Mouse (Mus musculus) hindbrain, embryonic 11.5 days (tissue): Measurements from ENCODE around the gene Shisa5. TPM values are rescaled to one million over a fixed set of nuclear protein-coding genes. Genes with fewer than 3 reads are reported as not detected.

Experiments used
- ATAC-seq: fragments of 200-750 bp; cut with Nextera tagmentation; 2 replicates; pipeline ENCODE4 v1.8.0; 2017; ENCODE audit warnings: mild to moderate bottlenecking, moderate TSS enrichment, moderate library complexity; ENCODE audit not compliant: low FRiP score
- DNase-seq: peaks from one replicate; pipeline ENCODE4 v3.0.0-alpha.2; 2015; ENCODE audit warnings: low spot score
- H3K27ac ChIP-seq: fragments of 300-500 bp; sonication (generic); 2 replicates; pipeline ENCODE4 v1.5.1; 2014; ENCODE audit warnings: mild to moderate bottlenecking, low read depth, low read length
- H3K27me3 ChIP-seq: fragments of 300-500 bp; sonication (generic); 2 replicates; pipeline ENCODE4 v1.6.1; 2014; ENCODE audit warnings: mild to moderate bottlenecking, low read length, moderate library complexity, mixed read lengths; ENCODE audit not compliant: control insufficient read depth, insufficient read depth
- H3K36me3 ChIP-seq: fragments of 300-500 bp; sonication (generic); 2 replicates; pipeline ENCODE4 v1.6.1; 2014; ENCODE audit warnings: mild to moderate bottlenecking, low read length, moderate library complexity, mixed read lengths; ENCODE audit not compliant: control insufficient read depth, insufficient read depth
- H3K4me1 ChIP-seq: fragments of 300-500 bp; sonication (generic); replicated peaks from 2 replicates; pipeline ENCODE4 v1.6.1; 2014; ENCODE audit warnings: low read length, mixed read lengths; ENCODE audit not compliant: control insufficient read depth, insufficient read depth
- H3K4me2 ChIP-seq: fragments of 300-500 bp; sonication (generic); replicated peaks from 2 replicates; pipeline ENCODE4 v1.6.1; 2014; ENCODE audit warnings: mild to moderate bottlenecking, low read depth, low read length
- H3K4me3 ChIP-seq: fragments of 300-500 bp; sonication (generic); 2 replicates; pipeline ENCODE4 v1.5.1; 2014; ENCODE audit warnings: low read depth, low read length
- H3K9ac ChIP-seq: fragments of 300-500 bp; sonication (generic); 2 replicates; pipeline ENCODE4 v1.6.1; 2014; ENCODE audit warnings: low read depth, low read length
- H3K9me3 ChIP-seq: fragments of 300-500 bp; sonication (generic); 2 replicates; pipeline ENCODE4 v1.6.1; 2016; ENCODE audit warnings: low read length; ENCODE audit not compliant: control insufficient read depth
- WGBS: fragments of 180-500 bp; shearing (Covaris S2); extraction: QIAGEN DNeasy Blood & Tissue Kit; methylation state at CpG from one replicate; pipeline ENCODE4 v1.1.7; 2014; 5-methylcytosine and 5-hydroxymethylcytosine counted together
- polyA plus RNA-seq: library from polyadenylated mRNA; unstranded; fragments of >200 nt; fragmentation: Nextera tagmentation; extraction: Ambion mirVana; gene quantifications from 2 replicates; pipeline ENCODE4 v1.2.1, GENCODE M21; 2014

The Shisa5 gene
- polyA plus RNA-seq, result 33.4 and 34.1 TPM in 2 replicates

- ATAC-seq, result peak; percentile 89
- DNase-seq, result peak; percentile 81
- under 1% methylated on average over 38 of the region's 40 CpGs for WGBS
- H3K9ac ChIP-seq, result peak within 1 kb of the TSS; percentile 61
- H3K4me1 ChIP-seq, result no peaks in the 10 kb centered on the region; the same call in 1 of the 2 replicates
- peak within 1 kb of the TSS; percentile 43 for H3K4me3 ChIP-seq
- H3K27me3 ChIP-seq, result no peaks in the 10 kb centered on the region
- H3K9me3 ChIP-seq, result no peaks in the 10 kb centered on the region
- H3K4me2 ChIP-seq, result peak within 1 kb of the TSS; percentile 59
- no peak within 1 kb of the TSS for H3K27ac ChIP-seq
- no peaks in the 10 kb centered on the region for H3K36me3 ChIP-seq
Measured at GRCm38 (mm10) chr9:109038086-109038895, at the start of gene Shisa5. TSS of gene Shisa5 (plus strand) at chr9:109038565.

DNA sequence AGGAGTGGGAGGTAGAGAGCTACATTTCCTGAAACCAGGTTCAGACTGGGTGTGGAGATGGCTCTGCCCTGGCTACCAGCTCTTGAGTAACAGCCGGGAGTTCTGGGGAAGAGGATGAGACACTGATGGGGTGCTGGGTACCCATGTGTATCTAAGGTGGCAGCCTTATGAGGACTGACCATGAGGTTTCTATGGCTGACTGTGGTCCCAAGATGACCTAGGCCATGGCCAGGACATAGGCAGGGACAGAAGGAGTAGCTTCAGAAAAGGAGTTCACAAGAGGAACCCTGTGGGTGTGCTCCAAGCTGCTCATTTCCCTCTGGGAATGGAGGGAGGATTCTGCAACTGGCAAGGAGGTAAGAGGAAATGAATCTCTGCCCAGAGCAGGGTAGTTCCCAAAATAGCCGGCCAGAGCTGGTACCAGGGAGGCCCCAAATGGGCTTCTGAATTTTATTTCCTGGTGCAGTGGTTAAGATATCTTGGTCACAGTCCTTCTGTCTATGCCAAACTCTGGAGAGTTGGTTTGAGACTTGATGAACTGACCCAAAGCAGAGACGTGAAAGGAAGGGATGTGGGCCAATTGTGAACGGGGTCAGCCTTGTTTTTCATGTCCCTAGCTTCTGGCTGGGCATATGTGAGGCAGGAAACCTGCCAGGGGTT lies 48.4 kb upstream of the Shisa5 start:
- Histone ChIP-seq H3K4me3 (no peak overlapping the region), H3K4me2 (no peak overlapping the region), H3K27ac (no peak overlapping the region), H3K4me1 (no peaks in the 10 kb centered on the region), H3K9me3 (no peaks in the 10 kb centered on the region), H3K9ac (no peak overlapping the region), H3K36me3 (no peaks in the 10 kb centered on the region), H3K27me3 (no peaks in the 10 kb centered on the region)
- WGBS, result 80% methylated on average over 4 of the region's 4 CpGs
- no peak for DNase-seq
- no peak for ATAC-seq

DNA sequence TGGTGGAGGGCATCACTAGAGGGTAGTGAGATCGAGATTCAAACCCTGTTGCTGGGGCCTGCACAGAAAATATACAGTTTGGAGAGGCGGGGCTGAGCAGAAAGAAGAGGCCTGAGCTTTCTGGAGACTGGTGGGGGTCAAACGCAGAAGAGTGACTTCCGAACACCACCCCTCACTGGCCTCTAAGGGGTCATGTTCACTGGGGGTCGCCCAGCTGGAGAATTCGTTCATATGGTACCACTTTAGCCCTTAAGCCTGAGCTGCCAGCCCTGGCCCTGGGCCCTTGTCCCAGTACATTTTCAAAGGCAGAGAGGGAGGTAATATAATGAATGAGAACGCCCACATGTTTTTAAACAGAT lies 47.9 kb upstream of the Shisa5 start:
- Histone ChIP-seq H3K9ac (no peak overlapping the region), H3K27me3 (no peaks in the 10 kb centered on the region), H3K4me3 (no peak overlapping the region), H3K27ac (no peak overlapping the region), H3K4me2 (no peak overlapping the region), H3K36me3 (no peaks in the 10 kb centered on the region), H3K4me1 (no peaks in the 10 kb centered on the region), H3K9me3 (no peaks in the 10 kb centered on the region)
- WGBS, result 77% methylated on average over 7 of the region's 7 CpGs
- DNase-seq (no peak), ATAC-seq (no peak)

- DNase-seq (peak; percentile 97), ATAC-seq (peak; percentile 96)
- H3K9me3 ChIP-seq, result no peaks in the 10 kb centered on the region
- H3K36me3 ChIP-seq, result no peaks in the 10 kb centered on the region
- 2% methylated on average over 31 of the region's 31 CpGs for WGBS
- peak within 1 kb of the TSS; percentile 54 for H3K4me3 ChIP-seq
- no peaks in the 10 kb centered on the region for H3K27me3 ChIP-seq
- no peaks in the 10 kb centered on the region for H3K4me1 ChIP-seq
- peak within 1 kb of the TSS; percentile 58 for H3K27ac ChIP-seq
- peak within 1 kb of the TSS; percentile 50 for H3K9ac ChIP-seq
- peak within 1 kb of the TSS; percentile 72 for H3K4me2 ChIP-seq
Measured at GRCm38 (mm10) chr9:108991428-108992084, 46.8 kb upstream of the Shisa5 start, which contains the start of gene Pfkfb4. TSS of gene Pfkfb4 (plus strand) at chr9:108991778.

DNA sequence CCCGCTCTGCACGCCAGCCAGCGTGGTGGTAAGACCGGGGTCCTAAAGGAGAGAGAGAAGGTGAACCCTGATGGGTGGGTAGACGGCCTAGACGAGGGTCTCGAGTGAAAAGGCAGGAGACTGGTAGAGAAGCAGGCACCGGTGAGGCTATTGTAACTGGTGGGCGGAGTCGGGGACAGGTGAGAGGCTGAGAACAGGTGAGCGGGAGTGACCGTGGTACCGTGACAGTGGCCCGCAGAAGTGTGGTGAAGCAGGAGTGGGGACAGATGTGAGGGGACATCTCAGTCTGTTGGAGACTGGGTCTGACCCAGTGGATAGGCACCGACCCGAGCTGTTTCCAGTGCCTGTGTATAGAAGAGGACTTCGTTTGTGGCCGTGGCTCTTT lies 46.3 kb upstream of the Shisa5 start:
- peak overlapping the region; percentile 38; the same call in 1 of the 2 replicates for H3K27ac ChIP-seq
- ATAC-seq, result peak; percentile 46; the same call in 1 of the 2 replicates
- no peaks in the 10 kb centered on the region for H3K4me1 ChIP-seq

GRCm38 (mm10) chr9:108992620-108993361 lies 45.6 kb upstream of the Shisa5 start:
- peak overlapping the region; percentile 54; the same call in 1 of the 2 replicates for H3K4me3 ChIP-seq
- H3K9me3 ChIP-seq, result no peaks in the 10 kb centered on the region
- H3K36me3 ChIP-seq, result no peaks in the 10 kb centered on the region
- ATAC-seq (no peak), DNase-seq (no peak)
- H3K4me2 ChIP-seq, result peak overlapping the region; percentile 72; the same call in 1 of the 2 replicates
- WGBS, result 86% methylated on average over 9 of the region's 9 CpGs
- H3K27ac ChIP-seq, result no peak overlapping the region
- no peaks in the 10 kb centered on the region for H3K4me1 ChIP-seq
- H3K27me3 ChIP-seq, result no peaks in the 10 kb centered on the region
- no peak overlapping the region for H3K9ac ChIP-seq

More for the DNA sequence above, 46.3 kb upstream of the Shisa5 start:
- Histone ChIP-seq H3K9me3 (no peaks in the 10 kb centered on the region), H3K4me2 (peak overlapping the region; percentile 72), H3K36me3 (no peaks in the 10 kb centered on the region), H3K4me3 (peak overlapping the region; percentile 54), H3K9ac (peak overlapping the region; percentile 50), H3K27me3 (no peaks in the 10 kb centered on the region)
- WGBS, result 12% methylated on average over 18 of the region's 18 CpGs
- DNase-seq, result no peak

DNA sequence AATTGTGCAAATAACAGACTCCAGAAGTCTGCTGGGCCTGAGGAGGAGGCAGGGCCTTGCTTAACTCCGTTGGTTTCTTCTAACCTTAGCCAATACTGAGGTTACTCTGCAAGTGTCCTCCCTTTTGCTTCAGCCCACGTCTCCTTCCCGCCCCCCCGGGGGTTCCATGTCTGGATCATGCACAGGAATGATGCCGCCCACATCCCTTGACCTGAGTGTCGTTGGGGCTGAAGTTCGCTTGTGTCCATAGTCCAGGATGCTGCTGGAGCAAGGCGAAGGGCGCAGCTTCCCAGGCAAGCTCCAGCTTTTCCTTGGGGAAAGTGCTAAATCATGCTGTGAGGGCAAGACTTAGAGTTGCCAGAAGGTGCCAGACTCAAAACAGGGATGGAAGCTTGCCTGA lies 42.0 kb upstream of the Shisa5 start:
- Histone ChIP-seq H3K36me3 (no peaks in the 10 kb centered on the region; the same call in 1 of the 2 replicates), H3K4me3 (no peak overlapping the region), H3K27ac (no peak overlapping the region), H3K9me3 (no peaks in the 10 kb centered on the region), H3K27me3 (no peaks in the 10 kb centered on the region), H3K9ac (no peak overlapping the region), H3K4me2 (no peak overlapping the region), H3K4me1 (no peaks in the 10 kb centered on the region)
- no peak for DNase-seq
- ATAC-seq, result no peak
- 74% methylated on average over 9 of the region's 9 CpGs for WGBS
